Mouse (Mus musculus): ENCODE results near the gene Ccdc73.
A peak's percentile ranks its signal among the peaks of the same experiment; 100 is the strongest.
"Not testable (repeated sequence)": the region's sequence is repeated elsewhere in the genome, so short reads cannot be mapped to it uniquely, and the experiment has no call there.

Gene Ccdc73

GRCm38 (mm10) chr2:104869101-104869500 lies 1.5 kb downstream of the Ccdc73 start:
- no peak for DNase-seq (ENCODE audit: low spot score in 2 of 2)

GRCm38 (mm10) chr2:104878794-104879193 lies 11.2 kb downstream of the Ccdc73 start:
- no peak for DNase-seq (ENCODE audit: low spot score in 2 of 2)

GRCm38 (mm10) chr2:104886109-104886508 lies 18.5 kb downstream of the Ccdc73 start:
- DNase-seq (ENCODE audit: low spot score in 2 of 2) = no peak

GRCm38 (mm10) chr2:104887331-104887730 lies 19.7 kb downstream of the Ccdc73 start:
- DNase-seq (ENCODE audit: low spot score in 2 of 2) = not testable (repeated sequence)

- peak; percentile 83 to 89 for DNase-seq (ENCODE audit: low spot score in 2 of 2)
Measured at GRCm38 (mm10) chr2:104887882-104888566, 20.4 kb downstream of the Ccdc73 start.

GRCm38 (mm10) chr2:104899975-104900374 lies 32.4 kb downstream of the Ccdc73 start:
- DNase-seq (ENCODE audit: low spot score in 2 of 2) = no peak

DNA sequence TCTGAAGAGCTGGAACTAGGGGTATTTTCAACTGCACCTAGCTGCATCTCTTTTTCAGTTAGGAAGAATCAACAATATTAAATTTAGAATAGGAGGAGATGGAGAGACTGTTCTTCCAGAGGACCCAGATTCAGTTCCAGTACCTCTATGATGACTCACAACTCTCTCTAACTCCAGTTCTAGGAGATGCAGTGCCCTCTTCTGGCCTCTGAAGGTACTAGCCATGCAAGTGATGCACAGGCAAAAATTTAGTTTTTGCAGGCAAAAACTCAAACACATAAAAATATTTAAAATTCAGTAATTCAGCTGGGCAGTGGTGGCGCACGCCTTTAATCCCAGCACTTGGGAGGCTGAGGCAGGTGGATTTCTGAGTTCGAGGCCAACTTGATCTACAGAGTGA lies 48.1 kb downstream of the Ccdc73 start:
- no peak for DNase-seq (ENCODE audit: low spot score in 2 of 2)

GRCm38 (mm10) chr2:104964492-104964891 lies 96.9 kb downstream of the Ccdc73 start:
- no peak for DNase-seq (ENCODE audit: low spot score in 2 of 2)

- no peak for DNase-seq (ENCODE audit: low spot score in 2 of 2)
Measured at GRCm38 (mm10) chr2:104981712-104982111, 114.1 kb downstream of the Ccdc73 start.

- no peak for DNase-seq (ENCODE audit: low spot score in 2 of 2)
Measured at GRCm38 (mm10) chr2:104985796-104986195, 118.2 kb downstream of the Ccdc73 start.

GRCm38 (mm10) chr2:104988974-104989373 lies 121.4 kb downstream of the Ccdc73 start:
- DNase-seq (ENCODE audit: low spot score in 2 of 2) = no peak

DNA sequence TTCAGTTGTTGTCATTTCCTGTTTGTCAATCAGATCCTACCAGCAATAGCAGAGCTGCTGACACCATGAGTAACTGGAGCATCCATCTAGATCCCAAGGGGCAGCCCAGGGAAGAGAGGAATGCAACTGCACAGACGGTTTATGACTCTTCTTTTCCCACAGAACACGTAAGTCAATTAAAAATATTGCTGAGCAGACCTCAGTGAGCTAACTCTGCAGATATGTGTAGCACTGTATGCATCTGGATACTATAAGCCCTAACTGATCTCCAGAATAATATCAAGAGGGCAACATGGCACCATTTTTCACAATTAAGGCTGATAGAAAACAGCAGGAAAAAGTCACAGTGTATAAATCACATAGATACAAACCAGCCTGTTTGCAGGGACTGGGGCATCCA lies 126.8 kb downstream of the Ccdc73 start:
- no peak for DNase-seq (ENCODE audit: low spot score in 2 of 2)

GRCm38 (mm10) chr2:104996201-104996600 lies 128.6 kb downstream of the Ccdc73 start:
- DNase-seq (ENCODE audit: low spot score in 2 of 2) = no peak

GRCm38 (mm10) chr2:105007236-105007635 lies 139.6 kb downstream of the Ccdc73 start:
- DNase-seq (ENCODE audit: low spot score in 2 of 2) = no peak

- no peak for DNase-seq (ENCODE audit: low spot score in 2 of 2)
Measured at GRCm38 (mm10) chr2:105016192-105016966, 148.8 kb downstream of the Ccdc73 start.

GRCm38 (mm10) chr2:105016967-105017287 lies 149.3 kb downstream of the Ccdc73 start, which contains the start of gene Eif3m:
Gene Eif3m, minus strand, starts transcription at chr2:105017080.
- DNase-seq (ENCODE audit: low spot score in 2 of 2) = peak; percentile 96 to 97

- no peak for DNase-seq (ENCODE audit: low spot score in 2 of 2)
Measured at GRCm38 (mm10) chr2:105017802-105018201, 150.2 kb downstream of the Ccdc73 start.

DNA sequence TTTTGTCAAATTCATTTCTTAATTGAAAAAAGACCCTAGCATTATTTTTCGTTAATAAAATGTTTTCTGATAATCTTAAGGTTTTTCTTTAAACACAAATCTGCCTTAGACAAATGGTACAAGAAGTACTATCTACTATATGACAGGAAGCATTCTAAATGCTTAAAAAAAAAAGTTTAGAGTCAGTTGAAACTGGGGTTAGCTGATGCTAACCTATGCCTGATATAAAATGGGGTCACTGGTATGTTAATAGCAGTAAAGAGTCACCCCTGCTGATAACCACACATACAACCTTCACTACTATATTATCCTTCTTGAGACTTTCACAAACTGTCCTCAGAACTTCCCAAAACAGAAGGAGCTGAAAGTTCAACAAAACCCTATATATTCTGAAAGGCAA lies 151.9 kb downstream of the Ccdc73 start:
- no peak for DNase-seq (ENCODE audit: low spot score in 2 of 2)

DNA sequence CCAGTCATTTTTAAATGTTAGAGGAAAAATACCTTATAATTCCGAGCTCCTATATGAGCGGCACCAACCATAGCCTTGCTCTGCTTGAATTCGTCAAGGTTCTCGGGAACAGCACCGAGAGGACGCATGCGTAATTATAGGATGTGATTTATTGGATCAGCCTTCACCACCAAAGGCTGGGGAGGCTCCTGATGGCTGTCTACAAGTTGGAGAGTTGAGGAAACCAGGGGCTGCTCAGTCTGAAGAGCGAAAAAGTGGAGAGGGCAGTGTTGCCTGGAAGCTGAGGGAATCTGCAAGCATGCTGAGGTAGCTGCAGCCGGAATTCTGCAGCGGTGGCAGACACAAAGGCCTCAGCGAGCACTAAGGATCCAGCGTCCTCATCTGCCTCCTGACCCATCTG lies 153.7 kb downstream of the Ccdc73 start:
- no peak for DNase-seq (ENCODE audit: low spot score in 2 of 2)

DNA sequence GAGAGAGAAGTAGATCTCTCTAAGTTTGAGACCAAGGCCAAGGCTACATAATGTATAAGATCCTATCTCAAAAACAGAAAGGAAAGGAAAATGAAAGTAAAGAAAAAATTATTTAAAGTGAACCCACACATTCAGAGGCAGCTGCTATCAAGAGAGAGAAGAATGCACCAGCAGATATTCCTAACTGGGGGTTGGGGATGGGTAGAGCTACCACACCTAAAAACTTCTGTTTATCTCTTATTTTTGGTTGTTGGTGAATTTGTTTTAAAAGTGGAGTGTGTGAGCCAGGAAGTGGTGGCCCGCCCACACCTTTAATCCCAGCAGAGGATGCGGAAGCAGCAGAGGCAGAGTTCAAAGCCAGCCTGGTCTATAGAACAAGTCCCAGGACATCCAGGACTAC lies 154.2 kb downstream of the Ccdc73 start:
- DNase-seq (ENCODE audit: low spot score in 2 of 2) = no peak

DNA sequence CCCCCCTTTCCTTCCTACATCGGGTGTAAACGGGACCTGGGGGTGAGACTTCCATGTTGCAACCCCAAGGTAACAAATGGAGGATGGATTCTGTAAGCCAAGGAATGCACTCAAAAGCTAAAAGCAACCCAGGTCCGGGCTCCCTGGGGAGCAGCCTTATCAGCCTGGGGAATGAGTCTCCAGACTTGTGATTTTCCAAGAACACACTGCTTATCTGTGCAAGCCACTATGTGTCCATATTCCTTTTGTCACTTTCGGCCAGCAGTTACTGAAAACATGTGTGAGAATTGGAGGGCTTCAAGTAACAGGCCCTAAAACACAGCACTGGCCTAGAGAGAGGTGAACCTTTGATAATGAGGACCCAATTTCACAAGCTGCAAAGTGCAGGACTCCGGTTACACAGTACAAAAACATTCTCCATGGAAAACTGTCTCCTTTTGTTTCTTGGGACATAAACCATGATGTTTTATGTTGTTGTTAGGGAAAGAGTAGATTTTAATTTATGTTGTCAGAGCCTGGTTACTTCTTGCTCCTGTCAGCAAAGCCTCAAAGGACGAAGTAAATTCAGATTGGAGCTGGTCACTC lies 155.5 kb downstream of the Ccdc73 start:
- no peak for DNase-seq (ENCODE audit: low spot score in 2 of 2)

GRCm38 (mm10) chr2:105023815-105024214 lies 156.2 kb downstream of the Ccdc73 start:
- DNase-seq (ENCODE audit: low spot score in 2 of 2) = no peak

DNA sequence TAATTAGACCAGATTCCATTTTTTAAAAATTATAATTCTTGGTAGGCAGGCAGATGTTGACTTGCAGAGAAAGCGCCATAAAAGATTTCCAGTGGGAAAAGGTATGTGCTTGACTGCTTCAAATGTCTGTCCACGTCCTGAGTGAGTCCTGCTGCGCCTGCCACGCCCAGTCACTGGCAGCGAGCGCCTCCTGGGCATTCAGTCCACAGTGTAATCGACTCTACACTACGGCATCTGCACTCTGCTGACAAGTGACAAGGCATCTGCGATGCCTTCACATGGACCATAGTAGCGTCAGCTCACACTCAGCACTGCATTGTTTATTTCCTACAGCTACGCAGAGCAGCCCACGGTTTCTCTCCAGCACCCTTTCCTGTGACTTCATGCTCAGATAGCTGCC lies 158.0 kb downstream of the Ccdc73 start:
- not testable (repeated sequence) for DNase-seq (ENCODE audit: low spot score in 2 of 2)

All from right cerebral cortex, postnatal 10 days (tissue).